Mouse (Mus musculus): ENCODE results near the gene Pbx4. TPM values are rescaled to one million over a fixed set of nuclear protein-coding genes. Genes with fewer than 3 reads are reported as not detected.
A peak's percentile ranks its signal among the peaks of the same experiment; 100 is the strongest.

Gene Pbx4
- polyA plus RNA-seq, 1 experiment from 2014 or later = 11.5 TPM

DNA sequence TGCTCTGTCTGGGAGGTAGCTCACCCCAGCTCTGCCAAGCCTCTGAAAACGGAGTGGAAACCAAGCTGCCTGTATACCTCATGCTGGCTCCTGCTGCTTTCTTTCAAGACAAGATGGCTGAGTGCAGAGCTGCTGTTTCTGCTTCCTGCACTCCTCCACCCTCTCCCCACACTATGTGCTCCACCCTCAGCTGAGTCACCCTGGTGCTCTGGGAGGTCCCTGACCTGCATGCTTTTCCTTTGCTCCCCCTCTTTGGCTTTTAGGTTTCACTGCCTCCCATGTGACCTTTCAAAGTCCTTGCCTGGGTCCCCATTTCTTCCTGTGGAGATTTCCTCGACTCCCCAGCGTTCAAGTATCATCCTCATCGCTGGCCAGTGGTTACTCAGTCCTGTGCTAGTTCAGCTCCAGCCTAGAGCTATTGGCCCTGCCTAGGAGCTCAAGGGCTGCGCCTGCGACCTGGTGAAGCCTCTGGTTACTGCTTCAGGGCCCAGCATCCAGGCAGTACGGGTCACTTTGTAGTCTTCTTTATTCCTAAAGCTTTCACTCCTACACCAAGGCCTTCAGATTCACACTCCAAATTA, 18.7 kb downstream of the Pbx4 start:
- no peaks in the 10 kb centered on the region for H3K4me1 ChIP-seq (ENCODE audit: control insufficient read depth, insufficient read depth, low read length)
- no peak overlapping the region for H3K4me2 ChIP-seq (ENCODE audit: low read depth, severe bottlenecking)
- WGBS = 84% methylated on average over 7 of the region's 7 CpGs
- no peak overlapping the region for H3K9ac ChIP-seq (ENCODE audit: low read length)
- no peaks in the 10 kb centered on the region for H3K9me3 ChIP-seq (ENCODE audit: control insufficient read depth, low read length)
- ATAC-seq (ENCODE audit: insufficient number of reproducible peaks, low FRiP score, low TSS enrichment, low read depth) (no peak), DNase-seq (ENCODE audit: low spot score) (no peak)
- H3K4me3 ChIP-seq (ENCODE audit: low read depth, low read length) = no peak overlapping the region
- no peak overlapping the region for H3K27ac ChIP-seq (replicated peaks; ENCODE audit: low read depth, low read length)
- no peaks in the 10 kb centered on the region for H3K36me3 ChIP-seq (ENCODE audit: control insufficient read depth, insufficient read depth, low read length)
- no peaks in the 10 kb centered on the region for H3K27me3 ChIP-seq (ENCODE audit: control insufficient read depth, insufficient read depth, low read length)

DNA sequence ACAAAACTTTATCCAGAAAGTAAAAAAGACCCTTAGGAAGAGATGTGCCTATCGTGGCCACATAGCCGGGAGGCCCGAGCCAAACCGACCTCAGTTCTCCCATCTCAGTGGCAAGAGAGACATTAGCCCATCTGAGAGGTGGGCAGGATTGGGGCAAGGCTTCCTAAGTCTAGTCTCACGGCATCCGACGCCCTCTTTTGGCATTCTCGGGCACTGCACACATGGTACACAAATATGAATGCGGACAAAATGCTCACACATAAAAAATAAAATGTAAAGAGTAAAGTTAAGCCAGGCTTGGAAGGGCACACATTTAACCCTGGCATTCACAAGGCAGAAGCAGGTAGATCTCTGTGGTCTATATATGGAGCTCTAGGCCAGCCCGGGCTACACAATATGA, 21.6 kb downstream of the Pbx4 start:
- ATAC-seq (ENCODE audit: insufficient number of reproducible peaks, low FRiP score, low TSS enrichment, low read depth) (no peak), DNase-seq (ENCODE audit: low spot score) (no peak)
- Histone ChIP-seq H3K4me2 (ENCODE audit: low read depth, severe bottlenecking) (no peak overlapping the region), H3K9ac (ENCODE audit: low read length) (no peak overlapping the region), H3K27me3 (ENCODE audit: control insufficient read depth, insufficient read depth, low read length) (no peaks in the 10 kb centered on the region), H3K4me3 (ENCODE audit: low read depth, low read length) (no peak overlapping the region), H3K9me3 (ENCODE audit: control insufficient read depth, low read length) (no peaks in the 10 kb centered on the region), H3K36me3 (ENCODE audit: control insufficient read depth, insufficient read depth, low read length) (no peaks in the 10 kb centered on the region), H3K27ac (replicated peaks; ENCODE audit: low read depth, low read length) (no peak overlapping the region), H3K4me1 (ENCODE audit: control insufficient read depth, insufficient read depth, low read length) (no peaks in the 10 kb centered on the region)
- 93% methylated on average over 10 of the region's 10 CpGs for WGBS

DNA sequence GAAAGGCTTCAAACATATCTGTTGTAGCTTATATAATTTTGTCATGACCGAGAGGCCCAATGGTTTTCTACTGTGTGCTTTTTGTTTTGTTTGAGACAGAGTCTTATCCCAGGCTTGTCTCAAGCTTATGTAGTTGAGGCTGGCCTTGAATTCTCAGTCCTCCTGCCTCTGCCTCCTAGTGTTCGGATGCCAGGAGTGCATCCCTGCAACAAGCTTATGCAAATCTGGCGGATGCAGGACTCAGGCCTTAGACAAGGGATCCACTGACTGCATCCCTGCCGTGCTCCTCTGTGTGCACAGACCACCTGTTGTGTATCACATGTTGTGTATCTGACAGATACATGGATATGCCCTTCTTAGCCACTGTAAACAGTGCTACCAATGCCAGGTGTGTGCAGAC, 28.5 kb downstream of the Pbx4 start:
- Histone ChIP-seq H3K27ac (replicated peaks; ENCODE audit: low read depth, low read length) (no peak overlapping the region), H3K9ac (ENCODE audit: low read length) (no peak overlapping the region), H3K4me2 (ENCODE audit: low read depth, severe bottlenecking) (no peak overlapping the region), H3K4me1 (ENCODE audit: control insufficient read depth, insufficient read depth, low read length) (no peaks in the 10 kb centered on the region), H3K9me3 (ENCODE audit: control insufficient read depth, low read length) (no peaks in the 10 kb centered on the region), H3K36me3 (ENCODE audit: control insufficient read depth, insufficient read depth, low read length) (no peaks in the 10 kb centered on the region), H3K27me3 (ENCODE audit: control insufficient read depth, insufficient read depth, low read length) (no peaks in the 10 kb centered on the region), H3K4me3 (ENCODE audit: low read depth, low read length) (no peak overlapping the region)
- DNase-seq (ENCODE audit: low spot score) (no peak), ATAC-seq (ENCODE audit: insufficient number of reproducible peaks, low FRiP score, low TSS enrichment, low read depth) (no peak)
- WGBS = 66% methylated on average over 4 of the region's 4 CpGs

DNA sequence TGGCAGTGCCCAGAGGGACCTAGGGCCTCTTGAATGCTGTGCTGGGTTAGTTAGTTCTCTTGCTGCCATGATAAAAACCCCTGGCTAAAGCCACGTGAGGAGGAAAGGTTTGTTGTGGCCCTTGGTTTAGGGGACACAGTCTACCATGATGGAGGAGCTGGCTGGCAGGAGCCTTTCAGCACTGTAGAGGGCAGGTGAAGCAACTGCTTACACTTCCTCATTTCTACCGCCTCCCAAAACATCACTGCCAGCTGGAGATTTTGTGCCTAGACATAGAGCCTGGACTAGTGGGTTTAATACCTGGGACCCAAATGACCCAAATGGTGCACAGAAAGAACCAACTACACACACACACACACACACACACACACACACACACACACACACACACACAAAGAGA, 29.0 kb downstream of the Pbx4 start:
- H3K27me3 ChIP-seq (ENCODE audit: control insufficient read depth, insufficient read depth, low read length) = no peaks in the 10 kb centered on the region
- no peak for DNase-seq (ENCODE audit: low spot score)
- H3K9ac ChIP-seq (ENCODE audit: low read length) = no peak overlapping the region
- ATAC-seq (ENCODE audit: insufficient number of reproducible peaks, low FRiP score, low TSS enrichment, low read depth) = no peak
- no peak overlapping the region for H3K4me2 ChIP-seq (ENCODE audit: low read depth, severe bottlenecking)
- H3K4me1 ChIP-seq (ENCODE audit: control insufficient read depth, insufficient read depth, low read length) = no peaks in the 10 kb centered on the region
- H3K4me3 ChIP-seq (ENCODE audit: low read depth, low read length) = no peak overlapping the region
- H3K9me3 ChIP-seq (ENCODE audit: control insufficient read depth, low read length) = no peaks in the 10 kb centered on the region
- 61% methylated on average over 2 of the region's 2 CpGs for WGBS
- no peak overlapping the region for H3K27ac ChIP-seq (replicated peaks; ENCODE audit: low read depth, low read length)
- no peaks in the 10 kb centered on the region for H3K36me3 ChIP-seq (ENCODE audit: control insufficient read depth, insufficient read depth, low read length)

DNA sequence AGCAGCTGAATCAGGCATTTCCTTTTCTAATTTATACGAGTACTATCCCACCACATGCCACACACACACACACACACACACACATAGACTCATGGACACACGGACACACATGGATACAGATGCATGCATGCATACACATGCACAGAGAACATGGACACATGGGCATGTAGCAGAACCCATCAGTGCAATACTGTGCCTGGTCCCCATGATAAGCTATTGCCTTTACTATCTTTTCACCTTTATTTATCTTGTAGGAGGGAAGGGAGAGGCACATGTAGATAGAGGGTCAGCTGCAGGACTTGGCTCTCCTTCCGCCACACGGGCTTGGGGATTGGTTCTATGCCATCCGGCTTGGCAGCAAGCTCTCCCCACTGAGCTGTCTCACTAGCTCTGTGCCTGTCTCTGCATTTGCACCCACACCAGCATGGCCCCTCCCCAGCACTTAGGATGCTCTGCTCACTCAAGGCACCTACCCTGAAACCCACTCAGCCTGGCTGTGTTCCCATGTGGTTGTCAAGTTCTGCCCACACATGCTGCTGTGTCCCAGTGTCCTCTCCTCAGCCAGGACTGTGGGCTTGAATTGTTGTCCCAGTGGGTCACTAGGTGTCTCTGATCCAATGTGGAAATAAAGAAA, 31.2 kb downstream of the Pbx4 start:
- H3K27me3 ChIP-seq (ENCODE audit: control insufficient read depth, insufficient read depth, low read length) = no peaks in the 10 kb centered on the region
- no peak overlapping the region for H3K4me3 ChIP-seq (ENCODE audit: low read depth, low read length)
- DNase-seq (ENCODE audit: low spot score) (no peak), ATAC-seq (ENCODE audit: insufficient number of reproducible peaks, low FRiP score, low TSS enrichment, low read depth) (no peak)
- H3K36me3 ChIP-seq (ENCODE audit: control insufficient read depth, insufficient read depth, low read length) = no peaks in the 10 kb centered on the region
- no peak overlapping the region for H3K27ac ChIP-seq (replicated peaks; ENCODE audit: low read depth, low read length)
- 87% methylated on average over 5 of the region's 5 CpGs for WGBS
- no peak overlapping the region for H3K4me2 ChIP-seq (ENCODE audit: low read depth, severe bottlenecking)
- no peak overlapping the region for H3K9ac ChIP-seq (ENCODE audit: low read length)
- H3K4me1 ChIP-seq (ENCODE audit: control insufficient read depth, insufficient read depth, low read length) = no peaks in the 10 kb centered on the region
- H3K9me3 ChIP-seq (ENCODE audit: control insufficient read depth, low read length) = no peaks in the 10 kb centered on the region

DNA sequence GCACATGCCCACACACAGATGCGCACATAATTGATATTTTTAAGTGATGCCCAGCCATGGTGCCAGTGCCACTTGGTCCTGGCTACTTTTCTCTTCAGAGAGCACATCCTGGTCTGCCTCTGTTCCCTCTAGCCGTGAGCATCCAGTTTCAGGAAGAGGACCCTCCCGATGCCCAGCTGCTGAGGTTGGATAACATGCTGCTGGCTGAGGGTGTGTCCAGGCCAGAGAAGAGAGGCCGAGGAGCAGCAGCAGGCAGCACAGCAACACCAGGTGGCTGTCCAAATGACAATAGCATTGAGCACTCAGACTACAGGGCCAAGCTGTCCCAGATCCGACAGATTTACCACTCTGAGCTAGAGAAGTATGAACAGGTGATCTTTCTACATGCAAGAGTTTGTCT, 31.9 kb downstream of the Pbx4 start:
- 67% methylated on average over 5 of the region's 5 CpGs for WGBS

DNA sequence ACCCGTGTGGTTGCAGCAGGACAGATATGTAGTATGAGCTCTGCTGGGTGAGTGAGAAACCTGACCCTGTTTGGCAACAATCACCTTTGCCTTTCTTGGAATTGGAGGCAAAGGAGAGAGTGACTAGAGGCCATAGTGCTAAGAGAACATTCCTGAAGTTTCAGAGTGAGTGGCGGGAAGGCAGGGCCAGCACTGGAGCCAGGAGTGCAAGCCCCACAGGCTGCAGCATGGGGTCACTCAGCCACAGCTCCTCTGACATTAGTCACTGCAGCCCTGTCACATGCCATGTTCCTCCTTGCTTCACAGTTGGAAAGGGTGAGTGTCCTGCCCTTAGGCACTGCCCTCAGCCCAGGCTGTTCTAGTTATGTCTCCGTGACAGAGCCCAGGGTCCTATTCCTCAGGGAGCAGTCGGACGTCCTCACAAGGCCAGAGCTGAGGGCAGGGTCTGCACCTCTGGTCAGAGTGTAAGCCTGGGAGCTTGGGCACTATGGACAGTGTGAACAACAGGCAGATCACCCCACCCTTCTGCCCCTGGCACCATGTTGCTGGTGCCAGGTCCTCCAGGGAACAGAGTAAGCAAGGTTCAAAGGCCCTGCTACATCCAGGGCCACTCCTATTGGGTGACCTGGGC, 35.5 kb downstream of the Pbx4 start:
- Histone ChIP-seq H3K27ac (replicated peaks; ENCODE audit: low read depth, low read length) (no peak overlapping the region), H3K27me3 (ENCODE audit: control insufficient read depth, insufficient read depth, low read length) (no peaks in the 10 kb centered on the region), H3K4me3 (ENCODE audit: low read depth, low read length) (no peak overlapping the region), H3K9ac (ENCODE audit: low read length) (no peak overlapping the region), H3K9me3 (ENCODE audit: control insufficient read depth, low read length) (no peaks in the 10 kb centered on the region), H3K4me2 (ENCODE audit: low read depth, severe bottlenecking) (no peak overlapping the region), H3K36me3 (ENCODE audit: control insufficient read depth, insufficient read depth, low read length) (no peaks in the 10 kb centered on the region), H3K4me1 (ENCODE audit: control insufficient read depth, insufficient read depth, low read length) (no peaks in the 10 kb centered on the region)
- ATAC-seq (ENCODE audit: insufficient number of reproducible peaks, low FRiP score, low TSS enrichment, low read depth) = 0 out of 2 replicates have a peak, but pooled peaks have one; percentile 15
- DNase-seq (ENCODE audit: low spot score) = no peak
- WGBS = 70% methylated on average over 5 of the region's 5 CpGs

More for the DNA sequence above, 31.9 kb downstream of the Pbx4 start:
- no peak for ATAC-seq (ENCODE audit: insufficient number of reproducible peaks, low FRiP score, low TSS enrichment, low read depth)
- H3K4me1 ChIP-seq (ENCODE audit: control insufficient read depth, insufficient read depth, low read length) = no peaks in the 10 kb centered on the region
- H3K36me3 ChIP-seq (ENCODE audit: control insufficient read depth, insufficient read depth, low read length) = no peaks in the 10 kb centered on the region
- H3K9me3 ChIP-seq (ENCODE audit: control insufficient read depth, low read length) = no peaks in the 10 kb centered on the region
- DNase-seq (ENCODE audit: low spot score) = no peak
- H3K27me3 ChIP-seq (ENCODE audit: control insufficient read depth, insufficient read depth, low read length) = no peaks in the 10 kb centered on the region
- H3K27ac ChIP-seq (replicated peaks; ENCODE audit: low read depth, low read length) = no peak overlapping the region
- no peak overlapping the region for H3K4me2 ChIP-seq (ENCODE audit: low read depth, severe bottlenecking)
- no peak overlapping the region for H3K4me3 ChIP-seq (ENCODE audit: low read depth, low read length)
- no peak overlapping the region for H3K9ac ChIP-seq (ENCODE audit: low read length)

DNA sequence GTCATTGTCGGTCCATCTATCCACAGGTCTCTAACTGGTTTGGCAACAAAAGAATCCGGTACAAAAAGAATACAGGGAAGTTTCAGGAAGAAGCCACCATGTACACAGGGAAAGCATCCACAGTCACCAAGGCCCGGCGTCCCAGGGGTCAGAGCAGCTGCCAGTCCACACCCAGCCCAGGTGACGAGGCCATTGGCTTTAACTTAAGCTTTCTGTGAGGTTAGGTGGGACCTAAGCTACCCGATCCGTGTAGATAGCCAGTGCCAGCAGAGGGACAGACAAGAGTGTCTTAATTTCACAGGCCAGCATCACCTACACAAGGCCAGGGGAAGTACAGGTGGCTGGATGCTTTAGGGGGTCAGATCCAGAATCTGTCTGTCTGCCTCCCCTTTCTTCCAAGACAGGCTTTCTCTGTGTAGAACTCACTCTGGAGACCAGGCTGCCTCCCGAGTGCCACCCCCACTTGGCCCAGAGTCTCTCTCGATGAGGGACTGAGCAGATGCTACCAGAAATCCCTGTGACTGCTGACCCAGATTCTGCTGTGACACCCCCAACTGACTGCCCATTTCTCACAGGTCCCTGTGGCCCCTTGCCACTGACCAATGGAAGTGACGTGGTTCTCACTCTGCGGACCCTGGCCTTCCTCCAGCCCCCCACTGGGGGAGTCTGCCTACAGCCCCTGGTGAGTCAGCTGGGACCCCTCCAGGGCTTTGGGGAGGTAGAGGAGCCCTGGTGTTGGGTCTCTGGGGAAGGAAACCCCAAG, 37.9 kb downstream of the Pbx4 start:
- 81% methylated on average over 11 of the region's 11 CpGs for WGBS
- Histone ChIP-seq H3K4me2 (ENCODE audit: low read depth, severe bottlenecking) (no peak overlapping the region), H3K27me3 (ENCODE audit: control insufficient read depth, insufficient read depth, low read length) (no peaks in the 10 kb centered on the region), H3K4me3 (ENCODE audit: low read depth, low read length) (no peak overlapping the region), H3K4me1 (ENCODE audit: control insufficient read depth, insufficient read depth, low read length) (no peaks in the 10 kb centered on the region), H3K27ac (replicated peaks; ENCODE audit: low read depth, low read length) (no peak overlapping the region), H3K9ac (ENCODE audit: low read length) (no peak overlapping the region), H3K9me3 (ENCODE audit: control insufficient read depth, low read length) (no peaks in the 10 kb centered on the region), H3K36me3 (ENCODE audit: control insufficient read depth, insufficient read depth, low read length) (no peaks in the 10 kb centered on the region)
- DNase-seq (ENCODE audit: low spot score) (no peak), ATAC-seq (ENCODE audit: insufficient number of reproducible peaks, low FRiP score, low TSS enrichment, low read depth) (no peak)
